Mouse (Mus musculus): Measurements from ENCODE around the gene Polr1a. TPM values are rescaled to one million over a fixed set of nuclear protein-coding genes. Genes with fewer than 3 reads are reported as not detected.

The Polr1a gene
- 19.5 and 20.6 TPM in 2 replicates for polyA plus RNA-seq (2015; fragmentation: Nextera tagmentation; extraction: Ambion mirVana)

- no peaks in the 10 kb centered on the region for H3K27me3 ChIP-seq
- peak within 1 kb of the TSS; percentile 83 for H3K4me3 ChIP-seq
- H3K4me2 ChIP-seq: peak within 1 kb of the TSS; percentile 87
- H3K36me3 ChIP-seq: peaks cover 28% of the 10 kb centered on the region
- WGBS: under 1% methylated on average over 58 of the region's 58 CpGs
- ATAC-seq (ENCODE audit: low FRiP score): peak; percentile 95
- peak within 1 kb of the TSS; percentile 52; the same call in 1 of the 2 replicates for H3K27ac ChIP-seq
- H3K9ac ChIP-seq: peak within 1 kb of the TSS; percentile 80
- no peaks in the 10 kb centered on the region for H3K9me3 ChIP-seq
- H3K4me1 ChIP-seq (replicated peaks): peaks cover 26% of the 10 kb centered on the region
Observed at GRCm38 (mm10) chr6:71908481-71909381, at the start of gene Polr1a, which contains the start of gene Ptcd3. TSS of gene Polr1a (plus strand) at chr6:71909053. TSS of gene Ptcd3 (minus strand) at chr6:71908750.

- Histone ChIP-seq H3K4me2 (no peak overlapping the region), H3K27ac (no peak overlapping the region), H3K9ac (no peak overlapping the region), H3K4me1 (replicated peaks) (no peaks in the 10 kb centered on the region), H3K27me3 (no peaks in the 10 kb centered on the region), H3K36me3 (peaks cover 83% of the 10 kb centered on the region), H3K4me3 (no peak overlapping the region), H3K9me3 (no peaks in the 10 kb centered on the region)
- ATAC-seq (ENCODE audit: low FRiP score): no peak
- WGBS: 98% methylated on average over 2 of the region's 2 CpGs
Observed at GRCm38 (mm10) chr6:71867751-71868150, 41.1 kb upstream of the Polr1a start.

DNA sequence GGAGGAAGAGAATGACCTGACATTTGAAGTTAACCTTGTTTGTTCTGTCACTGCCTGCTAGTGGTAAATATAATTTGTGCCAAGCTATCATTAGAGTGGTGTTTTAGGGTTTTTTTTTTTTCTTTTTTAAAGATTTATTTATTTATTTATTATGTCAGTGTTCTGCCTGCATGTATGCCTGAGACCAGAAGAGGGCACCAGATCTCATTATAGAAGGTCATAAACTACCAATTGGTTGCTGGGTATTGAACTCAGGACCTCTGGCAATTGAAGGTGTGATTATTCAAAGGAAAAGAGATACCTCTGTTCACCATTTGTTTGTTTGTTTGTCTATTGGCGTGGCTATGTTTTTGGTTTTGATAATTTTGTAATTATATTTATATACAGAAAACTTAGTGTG is 40.0 kb upstream of the Polr1a start:
- H3K4me2 ChIP-seq: no peak overlapping the region
- peaks cover 81% of the 10 kb centered on the region for H3K36me3 ChIP-seq
- no peaks in the 10 kb centered on the region for H3K4me1 ChIP-seq (replicated peaks)
- H3K9ac ChIP-seq: no peak overlapping the region
- H3K27ac ChIP-seq: no peak overlapping the region
- no peaks in the 10 kb centered on the region for H3K27me3 ChIP-seq
- H3K4me3 ChIP-seq: no peak overlapping the region
- no peak for ATAC-seq (ENCODE audit: low FRiP score)
- WGBS: 98% methylated on average over 1 of the region's 1 CpGs
- no peaks in the 10 kb centered on the region for H3K9me3 ChIP-seq

DNA sequence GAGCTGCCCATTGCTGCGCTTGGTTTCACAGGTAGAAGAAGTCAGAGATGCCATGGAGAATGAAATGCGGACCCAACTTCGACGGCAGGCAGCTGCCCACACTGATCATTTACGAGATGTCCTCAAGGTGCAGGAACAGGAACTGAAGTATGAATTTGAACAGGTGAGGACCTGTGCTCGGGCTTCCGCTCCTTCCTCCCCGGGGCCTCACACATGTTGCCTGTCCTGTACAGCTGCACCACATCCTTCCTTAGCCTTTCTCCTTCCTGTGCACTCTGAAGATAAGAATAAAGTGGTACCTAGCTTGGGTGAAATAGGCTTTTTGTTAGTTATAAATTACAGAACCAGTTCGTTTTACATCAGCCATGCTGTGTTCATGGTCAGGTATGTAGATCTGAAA is 37.5 kb upstream of the Polr1a start:
- H3K9me3 ChIP-seq: no peaks in the 10 kb centered on the region
- no peak overlapping the region for H3K4me3 ChIP-seq
- no peak overlapping the region for H3K4me2 ChIP-seq
- H3K27me3 ChIP-seq: no peaks in the 10 kb centered on the region
- H3K27ac ChIP-seq: no peak overlapping the region
- no peak for ATAC-seq (ENCODE audit: low FRiP score)
- WGBS: 97% methylated on average over 9 of the region's 9 CpGs
- peaks cover 88% of the 10 kb centered on the region for H3K36me3 ChIP-seq
- H3K9ac ChIP-seq: no peak overlapping the region
- no peaks in the 10 kb centered on the region for H3K4me1 ChIP-seq (replicated peaks)

- Histone ChIP-seq H3K27ac (no peak overlapping the region), H3K27me3 (no peaks in the 10 kb centered on the region), H3K4me1 (replicated peaks) (no peaks in the 10 kb centered on the region), H3K9me3 (no peaks in the 10 kb centered on the region), H3K9ac (no peak overlapping the region), H3K4me2 (no peak overlapping the region), H3K36me3 (peaks cover 90% of the 10 kb centered on the region), H3K4me3 (no peak overlapping the region)
- 94% methylated on average over 3 of the region's 3 CpGs for WGBS
- ATAC-seq (ENCODE audit: low FRiP score): no peak
Observed at GRCm38 (mm10) chr6:71877965-71878760, 30.7 kb upstream of the Polr1a start.

DNA sequence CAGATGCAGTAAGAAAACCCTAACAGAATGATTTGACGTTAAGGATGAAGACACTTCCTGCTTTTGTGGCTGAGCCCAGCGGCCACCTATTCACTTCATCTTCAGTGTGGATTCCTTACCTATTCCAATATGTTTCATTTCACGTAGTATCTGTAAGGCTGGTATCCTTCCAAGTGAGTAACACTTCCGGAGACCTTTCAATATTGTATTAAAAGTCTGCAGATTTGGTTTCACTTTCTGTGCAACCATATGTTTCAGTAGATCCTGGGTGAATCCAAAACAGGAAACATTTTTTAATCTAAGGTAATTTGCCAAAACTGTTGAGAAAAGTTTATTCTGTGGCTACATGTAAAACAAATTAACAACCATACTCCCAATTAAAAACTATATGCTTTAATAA is 15.6 kb upstream of the Polr1a start:
- 93% methylated on average over 4 of the region's 4 CpGs for WGBS

GRCm38 (mm10) chr6:71907702-71908235 is 1.1 kb upstream of the Polr1a start:
- WGBS: 9% methylated on average over 4 of the region's 4 CpGs
- Histone ChIP-seq H3K9me3 (no peaks in the 10 kb centered on the region), H3K4me3 (peak overlapping the region; percentile 83), H3K36me3 (peaks cover 26% of the 10 kb centered on the region), H3K9ac (peak overlapping the region; percentile 80), H3K27ac (no peak overlapping the region), H3K4me2 (peak overlapping the region; percentile 87), H3K4me1 (replicated peaks) (peaks cover 26% of the 10 kb centered on the region), H3K27me3 (no peaks in the 10 kb centered on the region)
- no peak for ATAC-seq (ENCODE audit: low FRiP score)

More for the DNA sequence above, 15.6 kb upstream of the Polr1a start:
- Histone ChIP-seq H3K4me2 (no peak overlapping the region), H3K27ac (no peak overlapping the region), H3K9me3 (no peaks in the 10 kb centered on the region), H3K4me3 (no peak overlapping the region), H3K36me3 (peaks cover 95% of the 10 kb centered on the region), H3K4me1 (replicated peaks) (no peaks in the 10 kb centered on the region), H3K9ac (no peak overlapping the region), H3K27me3 (no peaks in the 10 kb centered on the region)
- ATAC-seq (ENCODE audit: low FRiP score): no peak

- H3K9ac ChIP-seq: peak overlapping the region; percentile 80; the same call in 1 of the 2 replicates
- H3K9me3 ChIP-seq: no peaks in the 10 kb centered on the region
- peak overlapping the region; percentile 87 for H3K4me2 ChIP-seq
- 26% methylated on average over 10 of the region's 10 CpGs for WGBS
- no peaks in the 10 kb centered on the region for H3K27me3 ChIP-seq
- ATAC-seq (ENCODE audit: low FRiP score): peak; percentile 33; the same call in 1 of the 2 replicates
- peaks cover 26% of the 10 kb centered on the region for H3K4me1 ChIP-seq (replicated peaks)
- peak overlapping the region; percentile 83 for H3K4me3 ChIP-seq
- H3K27ac ChIP-seq: peak overlapping the region; percentile 52; the same call in 1 of the 2 replicates
- peaks cover 27% of the 10 kb centered on the region for H3K36me3 ChIP-seq
Observed at GRCm38 (mm10) chr6:71909384-71909783, 531 bp downstream of the Polr1a start.

DNA sequence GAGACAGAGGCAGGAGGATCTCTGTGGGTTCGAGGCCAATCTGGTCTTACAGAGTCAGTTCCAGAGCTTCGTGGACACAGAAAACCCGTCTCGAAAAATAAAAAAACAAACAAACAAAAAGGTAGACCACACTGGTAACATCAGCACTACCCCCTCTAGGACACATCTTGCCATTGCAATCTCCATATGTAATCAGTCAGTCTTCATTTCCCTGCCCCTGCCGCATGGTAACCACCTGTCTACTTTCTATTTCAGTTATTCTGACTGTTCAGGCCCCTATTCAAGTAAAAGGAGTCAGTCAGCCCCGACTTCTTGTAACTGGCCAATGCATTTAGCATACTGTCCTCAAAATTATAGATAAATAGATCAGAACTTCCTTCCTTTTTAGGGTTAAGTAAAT is 987 bp downstream of the Polr1a start:
- ATAC-seq (ENCODE audit: low FRiP score): no peak
- 83% methylated on average over 6 of the region's 6 CpGs for WGBS
- no peak overlapping the region for H3K9ac ChIP-seq

DNA sequence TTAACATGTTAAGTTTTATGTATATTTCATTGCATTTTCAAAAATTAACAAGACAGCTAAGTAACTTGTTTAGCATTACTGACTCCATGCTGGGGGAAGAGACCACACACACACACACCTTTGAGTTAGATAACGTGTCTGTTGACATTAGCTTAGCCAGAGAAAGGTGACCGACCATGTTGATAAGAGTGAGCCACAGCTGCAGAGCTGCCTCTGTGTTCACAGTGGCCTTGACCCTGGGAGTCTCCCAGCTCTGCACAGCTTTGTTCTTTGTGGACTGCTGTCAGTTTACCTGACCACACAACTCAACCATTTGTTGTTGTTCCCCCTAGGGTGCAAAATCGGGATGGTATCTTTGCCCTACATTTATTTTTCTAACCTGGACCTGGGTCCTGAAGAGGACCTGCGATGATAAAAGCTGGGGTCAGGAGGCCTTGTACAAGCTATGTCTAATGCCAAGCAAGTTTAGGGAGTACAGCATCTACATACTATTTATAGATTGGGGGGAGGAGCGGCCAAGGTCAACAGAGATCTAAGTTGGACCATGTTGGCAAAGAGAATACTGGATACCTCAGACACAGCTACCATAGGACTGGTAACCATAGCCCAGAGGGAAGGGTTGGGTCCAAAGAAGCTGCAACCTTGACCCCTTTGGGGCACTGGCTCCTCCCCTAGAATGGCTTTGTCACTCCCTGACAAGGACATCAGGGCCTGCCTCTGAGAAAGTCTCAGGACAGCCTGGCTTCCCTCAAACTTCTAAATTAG is 3.0 kb downstream of the Polr1a start:
- H3K27me3 ChIP-seq: no peaks in the 10 kb centered on the region
- ATAC-seq (ENCODE audit: low FRiP score): no peak
- peaks cover 23% of the 10 kb centered on the region for H3K4me1 ChIP-seq (replicated peaks)
- no peaks in the 10 kb centered on the region for H3K9me3 ChIP-seq
- H3K4me3 ChIP-seq: no peak overlapping the region
- no peak overlapping the region for H3K9ac ChIP-seq
- no peak overlapping the region for H3K4me2 ChIP-seq
- peaks cover 32% of the 10 kb centered on the region for H3K36me3 ChIP-seq
- no peak overlapping the region for H3K27ac ChIP-seq
- WGBS: 86% methylated on average over 5 of the region's 5 CpGs

More for the DNA sequence above, 987 bp downstream of the Polr1a start:
- Histone ChIP-seq H3K9me3 (no peaks in the 10 kb centered on the region), H3K4me3 (peak overlapping the region; percentile 83), H3K27me3 (no peaks in the 10 kb centered on the region), H3K36me3 (peaks cover 25% of the 10 kb centered on the region), H3K27ac (no peak overlapping the region), H3K4me2 (peak overlapping the region; percentile 87), H3K4me1 (replicated peaks) (peaks cover 26% of the 10 kb centered on the region)

DNA sequence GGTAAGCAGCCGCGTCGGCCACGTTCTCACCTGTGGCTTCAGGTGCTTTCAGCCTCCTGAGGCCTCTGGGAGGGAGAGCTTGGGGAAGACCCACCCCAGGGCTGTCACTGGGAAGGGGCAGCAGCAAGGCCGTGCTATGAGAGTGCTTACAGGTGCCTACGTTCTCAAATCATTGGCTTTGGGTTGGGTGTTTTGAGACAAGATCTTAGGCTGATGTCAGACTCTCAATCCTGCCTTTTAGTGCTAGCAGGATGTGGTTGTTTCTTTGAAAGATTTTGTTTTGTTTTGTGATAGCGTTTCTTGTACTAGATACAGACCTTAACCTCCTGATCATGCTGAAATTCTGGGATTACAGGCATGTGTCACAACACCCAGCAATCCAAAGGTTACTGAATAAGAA is 11.9 kb downstream of the Polr1a start:
- Histone ChIP-seq H3K9me3 (no peaks in the 10 kb centered on the region), H3K9ac (no peak overlapping the region), H3K4me1 (replicated peaks) (no peaks in the 10 kb centered on the region), H3K27ac (no peak overlapping the region), H3K4me3 (no peak overlapping the region), H3K27me3 (no peaks in the 10 kb centered on the region), H3K4me2 (no peak overlapping the region), H3K36me3 (peaks cover 89% of the 10 kb centered on the region)
- ATAC-seq (ENCODE audit: low FRiP score): no peak
- WGBS: 94% methylated on average over 7 of the region's 7 CpGs

All from hindbrain, embryonic 13.5 days (tissue).